Comparison of ENCODE assay signal across 10 mouse cellular contexts in the genomic region with DNA sequence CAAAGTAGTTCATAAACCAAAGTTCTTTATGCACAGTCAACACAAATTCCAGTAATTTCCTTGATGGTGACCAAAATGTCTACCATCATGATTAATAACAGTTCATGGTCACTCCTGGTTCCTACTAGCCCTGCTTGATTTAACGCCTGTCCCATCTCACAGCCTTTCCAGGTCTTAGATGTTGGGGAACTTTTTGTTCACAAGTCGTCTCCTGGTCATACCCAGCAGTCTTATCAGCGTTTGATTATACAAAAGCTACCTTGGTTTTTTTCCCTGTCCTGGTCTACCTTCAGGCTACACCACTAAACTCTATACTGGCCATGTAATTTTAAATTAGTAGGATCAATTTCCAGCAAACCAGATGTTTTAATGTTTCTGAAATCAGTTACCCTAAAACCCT. TPM values are rescaled to one million over a fixed set of nuclear protein-coding genes. Genes with fewer than 3 reads are reported as not detected.
DNase-seq lines count a peak whose midpoint lies in the region; ATAC-seq and TF ChIP-seq lines count a peak whose summit lies in the region.
"Had no signal": no experiment of that assay in that cellular context is flagged by ENCODE, and none has a peak within 500 bp of the region (broad histone marks: within the 10 kb centered on the region; RNA-seq: fewer than 3 reads in every experiment).

No protein-coding gene starts in this region.

- in situ Hi-C loops in ES-E14 (cut with MboI; ENCODE audit: low sequenced_read_pairs in 2 of 2, unreplicated experiment in 2 of 2), result no loop called here

- H3K36me3 ChIP-seq in heart, embryonic 12.5 days, result peaks cover 23% of the 10 kb centered on the region
- peaks cover 6% of the 10 kb centered on the region for H3K36me3 ChIP-seq in ES-E14 (ENCODE audit: control insufficient read depth, insufficient read depth, low read length, poor library complexity, severe bottlenecking)
- H3K36me3 ChIP-seq in forebrain, postnatal 0 days (ENCODE audit: insufficient read depth), result 0 out of 2 replicates have a peak, but pooled peaks cover 6% of the 10 kb centered on the region
- peaks cover 16% of the 10 kb centered on the region for H3K36me3 ChIP-seq in liver, postnatal 0 days (replicated peaks; ENCODE audit: insufficient read depth, low read length)

- 55% methylated on average over 3 of the region's 3 CpGs for WGBS in heart, embryonic 12.5 days
- WGBS in forebrain, postnatal 0 days, result 40% methylated on average over 3 of the region's 3 CpGs
- 48% methylated on average over 3 of the region's 3 CpGs for WGBS in liver, postnatal 0 days (ENCODE audit: insufficient replicate concordance)

- H3K9ac ChIP-seq in heart, embryonic 12.5 days, result no peak overlapping the region; the same call in none of the 2 replicates
- H3K9ac ChIP-seq in ES-E14 (ENCODE audit: insufficient read depth, low read depth, low read length, poor library complexity, severe bottlenecking), result no peak overlapping the region; the same call in 1 of the 2 replicates
- H3K9ac ChIP-seq in forebrain, postnatal 0 days, result peak overlapping the region; percentile 100
- H3K9ac ChIP-seq in liver, postnatal 0 days (replicated peaks), result peak overlapping the region; percentile 100

- peaks cover 21% of the 10 kb centered on the region for H3K4me1 ChIP-seq in heart, embryonic 12.5 days (replicated peaks)
- no peaks in the 10 kb centered on the region; a peak in 2 of 4 replicates for H3K4me1 ChIP-seq in ES-E14 (ENCODE audit: control insufficient read depth in 2 of 2, insufficient read depth in 2 of 2, low read length in 2 of 2, poor library complexity in 1 of 2)
- peaks cover 26% of the 10 kb centered on the region for H3K4me1 ChIP-seq in forebrain, postnatal 0 days (ENCODE audit: insufficient read depth)
- H3K4me1 ChIP-seq in liver, postnatal 0 days (ENCODE audit: insufficient read depth), result peaks cover 24% of the 10 kb centered on the region

- TF ChIP-seq EP300 in liver, postnatal 0 days (IDR thresholded peaks at IDR 0.05; ENCODE audit: low read depth), result no peak

- H3K27ac ChIP-seq in heart, embryonic 12.5 days (ENCODE audit: poor library complexity, severe bottlenecking), result no peak overlapping the region
- H3K27ac ChIP-seq in ES-E14 (ENCODE audit: insufficient read depth, low read depth, low read length, poor library complexity, severe bottlenecking), result no peak overlapping the region
- peak overlapping the region; percentile 100 for H3K27ac ChIP-seq in forebrain, postnatal 0 days (ENCODE audit: low read depth, low read length)
- peak overlapping the region; percentile 100; the same call in 1 of the 2 replicates for H3K27ac ChIP-seq in liver, postnatal 0 days (ENCODE audit: low read depth)

- H3K4me2 ChIP-seq in heart, embryonic 12.5 days, result peak overlapping the region; percentile 75
- H3K4me2 ChIP-seq in forebrain, postnatal 0 days (ENCODE audit: low read depth), result peak overlapping the region; percentile 54
- peak overlapping the region; percentile 73 for H3K4me2 ChIP-seq in liver, postnatal 0 days (ENCODE audit: low read depth, low read length)

- 0 out of 2 replicates have a peak, but pooled peaks cover 2% of the 10 kb centered on the region for H3K9me3 ChIP-seq in heart, embryonic 12.5 days (replicated peaks)
- no peaks in the 10 kb centered on the region for H3K9me3 ChIP-seq in ES-E14 (ENCODE audit: control insufficient read depth, insufficient read depth, low read depth, low read length)
- no peaks in the 10 kb centered on the region for H3K9me3 ChIP-seq in forebrain, postnatal 0 days (ENCODE audit: low read length)
- no peaks in the 10 kb centered on the region for H3K9me3 ChIP-seq in liver, postnatal 0 days (ENCODE audit: low read length)

- H3K4me3 ChIP-seq in heart, embryonic 12.5 days, result peak overlapping the region; percentile 99; the same call in 1 of the 2 replicates
- peak overlapping the region; percentile 86 to 97; a peak in 3 of 4 replicates for H3K4me3 ChIP-seq in ES-E14 (ENCODE audit: insufficient read depth in 1 of 2, low read depth in 1 of 2, low read length in 2 of 2, poor library complexity in 1 of 2, severe bottlenecking in 1 of 2)
- peak overlapping the region; percentile 92 for H3K4me3 ChIP-seq in forebrain, postnatal 0 days (ENCODE audit: low read depth, low read length)
- H3K4me3 ChIP-seq in liver, postnatal 0 days (ENCODE audit: low read depth, low read length), result peak overlapping the region; percentile 93

- no peak for TF ChIP-seq CTCF in forebrain, postnatal 0 days (IDR thresholded peaks at IDR 0.05; ENCODE audit: low read depth)
- no peak for TF ChIP-seq CTCF in liver, postnatal 0 days (IDR thresholded peaks at IDR 0.05; ENCODE audit: low read depth)

- no peak for ATAC-seq in heart, embryonic 12.5 days (ENCODE audit: insufficient number of reproducible peaks, low FRiP score)
- ATAC-seq in forebrain, postnatal 0 days, result no peak
- ATAC-seq in liver, postnatal 0 days, result no peak
- ATAC-seq in megakaryocyte progenitor cell, adult 5-6 weeks (replicated peaks; ENCODE audit: poor library complexity), result no peak
- ATAC-seq: Patski had no signal

- DNase-seq in heart, adult 9 months (ENCODE audit: low spot score in 2 of 2), result no peak
- DNase-seq in ES-E14 (ENCODE audit: low read depth, low spot score), result no peak
- DNase-seq in forebrain, postnatal 0 days, result no peak
- DNase-seq in liver, postnatal 0 days, result no peak
- DNase-seq in layer of hippocampus, postnatal 25 days (ENCODE audit: extremely low spot score in 1 of 2, low spot score in 1 of 2), result no peak
- no peak for DNase-seq in right cerebral cortex, postnatal 10 days (ENCODE audit: low spot score in 2 of 2)
- DNase-seq: lung, postnatal 10 days had no signal

- no peaks in the 10 kb centered on the region for H3K27me3 ChIP-seq in heart, embryonic 12.5 days (replicated peaks)
- H3K27me3 ChIP-seq in forebrain, postnatal 0 days (ENCODE audit: insufficient read depth, low read length), result no peaks in the 10 kb centered on the region
- no peaks in the 10 kb centered on the region for H3K27me3 ChIP-seq in liver, postnatal 0 days (ENCODE audit: insufficient read depth, low read length)
- H3K27me3 ChIP-seq: Patski had no signal

TF ChIP-seq in ES-E14, 5 proteins besides CTCF, POLR2A, EP300 and RAD21:
- TF ChIP-seq MAFK (IDR thresholded peaks at IDR 0.05; ENCODE audit: insufficient read depth, low read depth, low read length) (no peak), ZC3H11A (IDR thresholded peaks at IDR 0.05; ENCODE audit: borderline replicate concordance, low read depth, low read length) (no peak), HCFC1 (IDR thresholded peaks at IDR 0.05; ENCODE audit: borderline replicate concordance, insufficient read depth, low read length) (no peak), ZNF384 (IDR thresholded peaks at IDR 0.05; ENCODE audit: low read depth, low read length) (no peak), CHD2 (IDR thresholded peaks at IDR 0.05; ENCODE audit: low read depth, low read length) (no peak)

RNA-seq across cellular contexts. Expression of a gene that starts 3.2 kb away (rescaled TPM):
- polyA plus RNA-seq in heart, embryonic 12.5 days (2016; fragmentation: Nextera tagmentation; extraction: Ambion mirVana), result 44.5 and 45.5 TPM in 2 replicates
- 27.9 and 38.0 TPM in 2 replicates for total RNA-seq in ES-E14 (2012; rRNA removed)
- 23.2 and 33.6 TPM in 2 replicates for total RNA-seq in forebrain, postnatal 0 days (2014; rRNA removed)
- polyA plus RNA-seq in forebrain, postnatal 0 days (2015; fragmentation: Nextera tagmentation; extraction: Ambion mirVana), result 25.2 and 37.3 TPM in 2 replicates
- 11.4 and 13.4 TPM in 2 replicates for polyA plus RNA-seq in liver, postnatal 0 days (2015; fragmentation: Nextera tagmentation; extraction: Ambion mirVana)
- total RNA-seq in megakaryocyte progenitor cell, adult 5-6 weeks (2015), result 31.1 and 34.5 TPM in 2 replicates
- total RNA-seq in megakaryocyte progenitor cell, adult 5-6 weeks (2017), result 31.7 and 35.5 TPM in 2 replicates
- 10 to 100 TPM; 49.7 to 54.0 TPM for total RNA-seq in layer of hippocampus, postnatal 25 days (2021)

Comparison
In these comparisons a context has a peak if more than half of its experiments do, and no peak if none do; other contexts are left out.
1. H3K27ac ChIP-seq: peak in forebrain, postnatal 0 days (single experiment) and liver, postnatal 0 days (single experiment); none in heart, embryonic 12.5 days (single experiment) and ES-E14 (single experiment).
2. H3K9ac ChIP-seq: peak in forebrain, postnatal 0 days (single experiment) and liver, postnatal 0 days (single experiment); none in heart, embryonic 12.5 days (single experiment) and ES-E14 (single experiment).
3. Peak in every context shown above with its lines, with median percentiles within 50 percentile points of each other: H3K4me2 ChIP-seq and H3K4me3 ChIP-seq.